Mouse (Mus musculus) cerebellum, adult 2 months (tissue): ENCODE measurements around the gene Tyrobp.

Experiments used
- CTCF ChIP-seq: fragments of 200-500 bp; IDR thresholded peaks from 2 replicates; pipeline ENCODE4 v1.5.1; 2011; ENCODE audit warnings: low read depth, mild to moderate bottlenecking, control low read depth, low read length, moderate library complexity, borderline replicate concordance; ENCODE audit not compliant: insufficient read depth
- POLR2A ChIP-seq: fragments of 200-500 bp; IDR thresholded peaks from 2 replicates; pipeline ENCODE4 v1.6.1; 2011; ENCODE audit warnings: low read length, control low read depth, borderline replicate concordance; ENCODE audit not compliant: insufficient read depth

DNA sequence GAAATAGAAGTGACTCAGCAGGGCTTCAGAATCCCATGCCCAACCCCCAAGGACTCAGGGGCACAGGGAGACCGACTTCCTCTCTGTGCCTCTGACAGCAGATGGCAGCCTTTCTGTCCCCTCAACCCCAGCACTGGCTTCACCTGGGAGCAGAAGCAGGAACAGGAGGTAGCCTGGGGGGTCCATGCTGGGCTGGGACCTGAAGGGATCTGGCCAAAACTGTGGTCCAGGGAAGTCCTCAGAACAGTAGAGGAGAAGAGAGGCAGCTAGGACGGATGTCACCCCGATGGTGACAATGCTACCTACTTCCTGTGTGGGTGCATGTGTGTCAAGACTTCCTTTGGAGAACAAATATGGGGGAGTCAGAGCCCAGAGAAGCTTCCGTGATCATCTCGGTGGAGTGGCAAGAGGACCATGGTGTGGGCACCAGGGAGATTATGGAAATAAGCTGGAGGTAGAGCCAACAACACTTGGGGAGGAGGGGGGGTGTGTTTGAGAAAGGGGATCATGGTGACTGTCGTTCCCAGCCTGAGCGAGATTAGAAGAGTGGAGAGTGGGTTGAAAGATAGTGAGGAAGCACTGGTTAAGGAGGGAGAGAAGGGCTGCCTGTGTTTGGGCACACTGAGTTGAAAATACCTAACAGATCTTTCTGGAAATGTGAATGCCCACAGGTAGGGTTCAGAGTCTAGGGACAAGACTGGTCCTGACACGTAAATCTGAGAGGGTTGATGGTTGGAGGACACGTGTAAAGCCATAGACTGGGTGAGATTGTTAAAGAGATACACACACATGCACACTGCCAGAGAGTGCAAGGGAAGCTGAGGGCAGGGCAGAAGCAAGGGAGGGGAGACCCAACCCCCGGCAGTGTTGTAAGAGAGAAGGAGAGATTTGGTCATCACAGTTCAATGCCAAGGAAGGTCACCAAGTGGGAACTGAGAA is 6.3 kb downstream of the Tyrobp start, which contains the start of gene Hcst:
- TF ChIP-seq CTCF: no peak
- TF ChIP-seq POLR2A: no peak
